Mouse (Mus musculus) ovary, postnatal 14 days (tissue): ENCODE results near the gene Rnf212b.
A peak's percentile ranks its signal among the peaks of the same experiment; 100 is the strongest.

Experiments
- DNase-seq: peaks from one replicate; pipeline ENCODE4 v3.0.0; 2022; ENCODE audit warnings: low spot score

Gene Rnf212b

GRCm38 (mm10) chr14:54796760-54797159, 17.2 kb upstream of the Rnf212b start:
- no peak for DNase-seq

- DNase-seq: no peak
Measured at GRCm38 (mm10) chr14:54799686-54800085, 14.3 kb upstream of the Rnf212b start.

- DNase-seq: no peak
Measured at GRCm38 (mm10) chr14:54802428-54802827, 11.5 kb upstream of the Rnf212b start.

- no peak for DNase-seq
Measured at GRCm38 (mm10) chr14:54806124-54806523, 7.8 kb upstream of the Rnf212b start.

- DNase-seq: no peak
Measured at GRCm38 (mm10) chr14:54808718-54809667, 4.9 kb upstream of the Rnf212b start.

- DNase-seq: no peak
Measured at GRCm38 (mm10) chr14:54809668-54810033, 4.3 kb upstream of the Rnf212b start.

- no peak for DNase-seq
Measured at GRCm38 (mm10) chr14:54815737-54816136, 1.8 kb downstream of the Rnf212b start.

GRCm38 (mm10) chr14:54817791-54818190, 3.9 kb downstream of the Rnf212b start:
- peak; percentile 18 for DNase-seq

GRCm38 (mm10) chr14:54822301-54822700, 8.4 kb downstream of the Rnf212b start:
- DNase-seq: no peak

- DNase-seq: no peak
Measured at GRCm38 (mm10) chr14:54823716-54824115, 9.8 kb downstream of the Rnf212b start.

- no peak for DNase-seq
Measured at GRCm38 (mm10) chr14:54843461-54843860, 29.5 kb downstream of the Rnf212b start.

GRCm38 (mm10) chr14:54855726-54856125, 41.8 kb downstream of the Rnf212b start:
- no peak for DNase-seq

GRCm38 (mm10) chr14:54856703-54857102, 42.8 kb downstream of the Rnf212b start:
- no peak for DNase-seq

GRCm38 (mm10) chr14:54857891-54858290, 44.0 kb downstream of the Rnf212b start:
- no peak for DNase-seq

GRCm38 (mm10) chr14:54860511-54860910, 46.6 kb downstream of the Rnf212b start:
- DNase-seq: peak; percentile 44

GRCm38 (mm10) chr14:54863501-54864312, 49.8 kb downstream of the Rnf212b start:
- DNase-seq: peak; percentile 79

GRCm38 (mm10) chr14:54864313-54865036, 50.5 kb downstream of the Rnf212b start:
- no peak for DNase-seq

GRCm38 (mm10) chr14:54865626-54866025, 51.7 kb downstream of the Rnf212b start:
- DNase-seq: no peak

GRCm38 (mm10) chr14:54866268-54866667, 52.3 kb downstream of the Rnf212b start:
- DNase-seq: no peak

- no peak for DNase-seq
Measured at GRCm38 (mm10) chr14:54866936-54867335, 53.0 kb downstream of the Rnf212b start.

GRCm38 (mm10) chr14:54868026-54868425, 54.1 kb downstream of the Rnf212b start:
- no peak for DNase-seq

GRCm38 (mm10) chr14:54870861-54871260, 56.9 kb downstream of the Rnf212b start, which contains the start of gene Homez:
TSS of gene Homez (minus strand) at chr14:54870961.
- DNase-seq: no peak
